Mouse (Mus musculus) NIH3T3 (cell line): Measurements from ENCODE around the gene Cmtm4.

ENCODE experiments used
- DNase-seq: peaks from one replicate; pipeline ENCODE4 v3.0.0-alpha.2; 2012; ENCODE audit warnings: low read depth

The Cmtm4 gene

DNA sequence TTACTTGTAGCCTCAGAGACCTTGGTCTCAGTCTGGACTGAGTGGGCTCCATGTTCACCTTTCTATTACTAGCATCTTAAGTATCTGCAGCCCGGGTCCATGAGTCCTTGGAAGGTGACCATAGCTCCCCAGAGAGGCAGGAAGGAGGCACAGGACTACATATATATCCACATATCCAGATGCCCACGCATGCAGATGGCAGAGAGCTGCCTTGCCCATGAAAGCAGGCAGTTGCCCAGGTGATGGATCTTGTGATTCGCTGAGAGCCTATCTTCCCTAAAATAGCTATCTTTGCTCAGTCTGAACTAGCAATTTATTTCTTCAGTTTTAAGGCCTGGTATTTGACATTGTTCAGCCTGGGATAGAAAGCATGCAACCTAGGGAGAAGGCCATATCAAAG is 15.9 kb upstream of the Cmtm4 start:
- no peak for DNase-seq

DNA sequence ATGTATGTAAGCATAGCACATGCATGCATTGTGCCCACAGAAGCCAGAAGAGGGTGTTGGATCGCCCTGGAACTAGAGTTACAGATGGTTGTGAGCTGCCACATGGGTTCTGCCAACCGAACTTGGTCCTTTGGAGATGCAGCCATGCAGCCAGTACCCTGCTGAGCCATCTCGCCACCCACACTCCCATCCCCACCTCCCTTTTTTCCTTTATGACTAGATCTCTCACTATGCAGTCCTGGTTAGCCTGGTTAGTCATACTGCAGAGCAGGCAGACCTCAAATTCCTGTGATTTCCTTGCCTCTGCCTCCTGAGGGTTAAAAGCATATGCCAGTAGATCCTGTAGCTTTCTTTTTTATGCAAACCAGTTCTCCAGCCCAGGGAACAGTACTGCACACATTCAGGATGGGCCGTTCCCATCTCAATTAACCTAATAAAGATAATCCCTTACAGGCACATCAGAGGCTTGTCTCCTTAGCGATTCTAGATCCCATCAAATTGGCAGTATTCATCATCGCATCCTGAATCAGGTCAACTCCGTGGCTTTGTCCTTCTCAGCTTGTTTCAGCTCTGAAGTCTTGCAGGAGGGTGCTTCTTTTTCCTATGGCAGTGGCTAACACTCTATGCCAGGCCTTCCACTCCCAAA is 15.1 kb upstream of the Cmtm4 start:
- DNase-seq, result peak; percentile 79

DNA sequence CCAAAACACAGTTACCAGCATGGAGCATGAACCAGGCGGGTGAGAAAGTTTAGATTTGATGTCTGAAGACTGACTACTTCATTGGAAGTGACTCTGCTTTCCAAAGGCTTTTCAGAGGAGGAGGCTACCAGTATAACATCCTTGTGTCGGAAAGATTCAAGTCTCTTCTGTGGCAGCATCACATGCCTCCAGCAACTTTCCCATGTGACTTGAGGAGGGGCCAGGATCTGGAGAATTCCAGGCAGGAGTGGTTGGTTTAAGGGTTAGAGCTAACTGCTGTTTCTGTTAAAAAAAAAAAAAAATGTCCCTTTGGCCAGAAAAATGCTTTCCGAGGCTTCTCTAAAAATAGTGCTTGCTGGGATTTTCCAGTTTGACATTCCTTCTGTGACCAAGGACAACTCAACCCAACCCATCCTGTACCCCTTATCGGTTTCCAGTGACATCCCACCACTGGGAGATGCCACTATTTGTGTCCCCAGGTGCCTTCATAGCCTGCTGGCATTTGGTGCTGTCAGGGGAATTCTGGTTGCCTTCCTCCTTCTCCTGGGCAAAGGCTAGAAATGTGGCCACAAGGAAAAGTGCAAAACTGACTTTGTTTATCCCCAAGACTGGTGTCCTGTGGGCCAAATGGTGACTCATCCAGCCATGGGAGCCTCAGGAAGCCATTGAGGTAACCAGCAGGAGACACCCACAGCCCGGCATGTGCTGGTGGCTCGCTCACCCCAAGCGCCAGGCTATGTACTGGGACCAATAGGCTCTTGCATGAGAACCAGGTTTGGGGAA is 12.9 kb upstream of the Cmtm4 start:
- DNase-seq, result peak; percentile 49

DNA sequence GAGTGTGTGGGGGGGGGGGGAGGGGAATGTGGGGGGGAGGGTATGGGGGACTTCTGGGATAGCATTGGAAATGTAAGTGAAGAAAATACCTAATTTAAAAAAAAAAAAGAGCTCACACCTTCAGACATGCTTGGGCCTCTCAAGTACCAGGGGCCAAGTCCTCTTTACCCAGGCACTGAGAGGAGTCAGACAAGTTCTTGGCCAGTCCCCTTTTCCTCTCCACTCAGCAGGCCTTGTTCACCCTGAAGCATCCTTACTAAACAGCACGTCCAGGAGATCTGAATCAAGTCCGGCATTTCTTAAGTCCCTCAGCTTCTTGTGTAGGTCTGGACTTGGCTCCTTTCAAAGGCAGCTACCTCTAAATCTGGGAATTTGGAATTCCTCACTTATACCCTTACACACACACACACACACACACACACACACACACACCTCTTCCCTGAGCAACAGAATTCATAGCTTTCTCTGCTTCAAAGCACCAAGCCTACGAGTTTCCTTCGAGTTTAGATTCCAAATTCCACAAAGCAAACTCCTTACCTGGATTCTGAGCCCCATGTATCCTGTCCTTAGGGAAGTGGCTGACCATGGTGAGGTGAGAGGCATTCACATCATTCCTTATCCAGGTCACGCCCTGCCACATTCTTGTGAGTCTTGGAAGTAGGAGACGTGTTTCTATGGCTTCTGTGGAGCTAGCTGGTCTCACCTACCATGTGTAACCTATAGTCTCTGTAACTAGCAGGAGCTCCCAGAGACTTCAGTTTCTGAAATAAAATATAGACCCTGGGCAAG is 10.9 kb upstream of the Cmtm4 start:
- no peak for DNase-seq

DNA sequence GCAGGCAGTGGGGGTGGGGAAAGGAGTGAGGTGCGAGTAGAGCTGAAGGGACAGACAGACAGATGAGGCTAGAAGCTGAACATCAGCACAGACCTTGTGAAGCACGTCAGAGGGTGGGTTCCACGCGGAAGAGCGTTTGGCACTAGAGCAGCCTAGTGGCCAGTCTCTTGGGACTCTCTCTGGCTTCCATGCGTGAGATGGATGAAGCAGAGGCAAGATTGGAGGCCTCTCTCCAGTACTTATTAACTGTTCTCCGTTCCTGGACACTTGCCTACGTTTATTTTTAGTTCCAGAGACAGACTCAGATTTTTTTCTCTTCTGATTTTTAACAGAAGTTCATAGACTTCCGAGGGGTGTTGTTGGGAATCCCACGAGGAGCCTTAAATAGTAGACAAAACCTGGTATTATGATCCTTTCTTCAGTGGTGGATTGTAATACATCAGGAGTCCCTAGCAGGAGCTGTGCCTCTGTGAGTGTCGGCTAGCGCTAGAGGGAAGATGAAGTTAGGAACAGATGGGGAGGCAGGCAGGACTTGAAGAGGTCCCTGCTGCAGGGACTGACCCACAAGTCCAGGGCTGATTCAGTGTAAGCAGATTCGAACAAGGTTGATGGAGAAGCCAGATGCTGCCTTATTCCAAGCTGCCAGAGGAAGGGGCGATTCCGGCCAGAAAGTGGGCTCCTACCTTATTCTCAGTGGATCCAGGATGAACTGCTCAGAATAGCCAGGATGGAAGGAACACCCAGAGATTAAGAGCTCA is 10.0 kb upstream of the Cmtm4 start:
- DNase-seq, result peak; percentile 86

DNA sequence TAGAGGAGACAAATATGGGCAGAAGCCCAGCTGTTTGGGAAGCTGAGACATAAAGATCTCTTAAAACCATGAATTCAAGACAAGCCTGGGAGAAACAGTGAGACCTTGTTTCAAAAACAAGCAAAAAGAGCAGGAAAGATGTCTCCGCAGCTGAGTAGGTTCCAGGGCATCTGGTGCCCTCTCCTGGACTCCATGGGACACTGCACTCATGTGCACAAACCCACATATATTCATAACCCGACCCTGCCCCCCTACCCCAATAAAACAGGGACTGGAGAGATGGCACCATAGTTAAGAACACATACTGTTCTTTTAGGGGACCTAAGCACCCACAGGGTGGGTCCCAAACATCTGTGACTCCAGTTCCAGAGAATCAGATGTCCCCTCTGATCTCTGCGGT is 8.0 kb upstream of the Cmtm4 start:
- peak; percentile 54 for DNase-seq

DNA sequence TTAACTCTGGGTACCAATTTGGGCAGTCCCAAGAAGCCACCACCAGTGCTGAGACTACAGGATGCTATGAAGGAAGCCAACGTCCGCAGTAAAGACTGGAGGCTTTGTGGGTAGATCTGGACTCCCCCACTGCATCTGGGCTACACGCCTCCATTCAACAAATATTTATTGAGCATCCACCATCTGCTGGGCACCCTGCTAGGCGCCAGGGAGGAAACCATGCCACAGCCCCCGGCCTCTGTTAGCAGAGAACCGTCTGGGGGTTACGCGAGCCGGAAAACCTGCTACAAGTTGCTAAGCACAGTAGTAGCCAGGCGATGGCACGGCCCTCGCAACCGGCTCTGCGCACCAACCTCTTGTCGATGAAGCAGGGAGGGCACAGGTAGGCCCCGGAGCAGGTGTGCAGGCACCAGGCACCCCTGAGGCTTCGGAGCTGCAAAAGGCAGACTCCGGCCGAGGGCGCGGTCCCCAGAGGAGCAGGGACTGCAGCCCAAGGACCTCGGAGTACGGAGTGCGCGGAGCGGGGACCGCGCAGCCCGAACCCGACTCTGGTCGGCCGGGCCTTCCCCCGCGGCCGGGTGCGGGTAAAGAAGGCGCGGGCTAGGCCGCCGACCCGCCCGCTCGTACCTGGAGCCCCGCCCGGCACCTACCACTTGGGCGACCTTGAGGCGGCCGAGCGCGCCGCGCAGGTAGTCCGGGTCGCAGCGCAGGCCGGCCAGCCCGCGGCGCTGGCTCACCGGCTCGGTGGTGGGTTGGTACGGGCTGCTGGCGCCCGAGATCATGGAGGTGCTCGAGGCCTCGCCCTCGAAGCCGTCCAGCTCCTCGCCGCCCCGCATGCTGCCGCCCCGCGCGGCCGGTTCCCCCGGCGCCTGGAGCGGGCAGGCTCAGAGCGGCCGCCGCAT is 555 bp downstream of the Cmtm4 start:
- DNase-seq, result no peak

DNA sequence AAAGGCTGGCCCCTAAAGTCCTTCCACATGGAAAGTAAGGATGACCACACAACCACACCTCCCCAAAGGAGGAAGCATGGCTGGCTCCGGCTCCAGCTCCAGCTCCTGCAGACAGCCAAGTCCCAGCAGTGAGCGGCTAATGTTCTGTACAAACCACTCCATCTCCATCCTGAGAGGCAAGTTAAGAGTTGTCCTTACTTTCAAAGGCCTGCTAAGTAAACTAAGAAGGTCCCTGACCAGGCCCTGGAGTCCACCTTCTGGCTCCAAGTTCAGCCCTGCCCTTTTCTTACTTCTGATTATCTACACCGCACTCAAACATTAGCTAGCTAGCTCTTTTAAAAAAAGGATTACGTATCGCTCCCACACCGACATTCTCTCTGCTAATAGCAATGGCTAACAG is 1.8 kb downstream of the Cmtm4 start:
- no peak for DNase-seq

DNA sequence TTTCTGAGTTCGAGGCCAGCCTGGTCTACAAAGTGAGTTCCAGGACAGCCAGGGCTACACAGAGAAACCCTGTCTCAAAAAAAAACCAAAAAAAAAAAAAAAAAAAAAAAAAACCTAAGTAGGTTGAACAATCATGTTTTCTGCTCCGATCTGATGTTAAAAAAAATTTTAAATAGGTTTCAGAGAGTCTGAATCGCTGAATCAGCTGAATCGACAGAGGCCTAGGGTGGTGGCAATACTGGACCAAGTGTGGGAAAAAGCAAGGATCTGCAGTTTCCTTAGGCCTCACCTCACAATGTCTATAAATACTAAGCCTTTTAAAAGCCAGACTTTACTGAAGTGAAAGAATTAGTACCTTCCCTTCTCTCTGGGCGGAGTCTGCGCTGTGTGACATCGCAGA is 2.5 kb downstream of the Cmtm4 start:
- no peak for DNase-seq

DNA sequence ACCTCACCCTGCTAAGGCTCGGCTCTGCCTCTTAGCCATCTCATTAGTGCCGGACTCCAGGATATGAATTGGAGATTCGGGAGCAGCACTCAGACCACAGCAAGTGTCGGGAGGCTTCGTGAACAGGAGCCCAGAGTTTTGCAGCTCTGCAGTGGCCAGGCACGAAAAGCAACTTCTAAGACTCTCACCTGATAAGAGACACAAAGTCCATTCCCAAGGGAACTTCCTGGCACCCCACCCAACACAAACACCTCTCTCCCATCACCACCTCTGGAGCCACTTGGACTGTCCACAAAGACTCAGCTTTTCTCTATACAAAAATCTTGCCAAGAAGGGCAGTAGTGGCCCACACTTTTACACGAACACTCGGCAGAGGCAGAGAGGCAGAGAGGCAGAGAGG is 5.4 kb downstream of the Cmtm4 start:
- DNase-seq, result no peak

DNA sequence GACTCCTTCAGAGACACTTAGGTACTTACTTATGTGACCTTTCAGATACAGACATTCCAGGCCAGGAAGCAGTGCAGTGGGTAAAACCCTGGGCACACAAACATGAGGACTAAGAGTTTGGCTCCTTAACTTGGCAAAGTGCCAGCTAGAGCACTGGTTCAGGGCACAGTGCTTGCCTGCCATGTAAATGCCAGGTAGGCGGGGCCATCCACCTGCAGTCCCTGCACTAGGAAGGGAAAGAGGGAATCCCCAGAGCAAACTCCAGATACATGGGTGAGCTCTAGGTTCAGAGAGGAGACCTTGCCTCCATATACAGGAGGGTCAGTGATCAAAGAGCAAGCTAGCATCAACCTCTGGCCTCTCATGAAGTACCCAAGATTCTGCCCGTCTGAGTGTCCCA is 7.6 kb downstream of the Cmtm4 start:
- DNase-seq, result no peak

DNA sequence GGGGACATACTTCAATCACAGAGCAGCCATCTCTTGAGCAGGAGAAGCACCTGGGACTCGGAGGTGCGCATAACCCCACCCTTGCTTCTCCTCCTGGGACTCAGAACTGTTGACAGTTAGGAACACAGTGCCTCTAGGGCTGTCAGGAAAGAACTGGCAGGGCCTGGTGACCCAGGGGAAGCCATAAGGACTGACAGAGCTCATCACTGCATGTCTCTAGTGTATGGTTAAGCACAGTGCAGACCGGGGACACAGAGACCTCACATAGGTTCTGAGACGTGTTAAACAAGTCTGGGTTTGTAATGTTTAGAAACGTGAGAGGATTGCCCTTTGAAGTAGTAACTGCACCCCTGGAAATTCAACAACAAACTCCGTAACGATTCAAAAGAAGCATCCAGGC is 8.1 kb downstream of the Cmtm4 start:
- DNase-seq, result no peak

DNA sequence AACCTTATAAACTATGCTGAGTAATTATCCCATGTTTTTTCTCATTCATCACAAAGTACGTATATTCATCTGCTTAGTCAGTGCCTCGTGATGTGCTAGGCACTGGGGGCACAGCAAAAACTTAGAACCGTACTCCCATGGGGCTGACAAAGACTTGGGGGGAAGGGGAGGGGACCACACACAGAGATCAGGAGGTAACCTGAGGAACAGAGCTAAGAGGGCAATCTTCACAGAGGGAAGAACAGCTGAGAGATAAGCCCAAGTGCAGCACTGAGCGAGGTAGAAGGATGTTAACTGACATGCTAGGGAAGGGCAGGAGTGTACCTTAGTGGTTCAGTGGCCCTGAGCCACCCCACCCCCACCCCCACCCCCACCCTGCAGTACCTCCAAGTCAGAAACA is 8.9 kb downstream of the Cmtm4 start:
- DNase-seq, result peak; percentile 88

DNA sequence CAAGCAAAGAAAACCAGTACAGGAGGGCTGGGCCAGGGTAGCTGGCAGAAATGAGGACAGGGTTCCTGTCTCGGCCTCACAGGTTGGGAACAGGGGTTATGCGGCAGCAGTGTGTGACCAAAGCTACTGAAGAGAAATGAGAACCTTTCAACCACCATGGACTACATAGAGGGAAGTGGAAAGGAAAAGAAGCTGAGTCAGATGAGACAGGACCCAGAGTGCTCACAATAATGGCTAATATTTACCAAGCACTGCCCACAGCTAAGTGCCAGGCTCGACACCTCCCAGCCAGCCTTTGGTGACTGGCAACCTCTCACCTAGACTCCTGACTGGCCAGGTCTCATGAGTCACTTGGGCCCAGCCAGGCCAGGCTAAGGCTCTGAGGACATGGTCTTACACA is 11.6 kb downstream of the Cmtm4 start:
- no peak for DNase-seq

DNA sequence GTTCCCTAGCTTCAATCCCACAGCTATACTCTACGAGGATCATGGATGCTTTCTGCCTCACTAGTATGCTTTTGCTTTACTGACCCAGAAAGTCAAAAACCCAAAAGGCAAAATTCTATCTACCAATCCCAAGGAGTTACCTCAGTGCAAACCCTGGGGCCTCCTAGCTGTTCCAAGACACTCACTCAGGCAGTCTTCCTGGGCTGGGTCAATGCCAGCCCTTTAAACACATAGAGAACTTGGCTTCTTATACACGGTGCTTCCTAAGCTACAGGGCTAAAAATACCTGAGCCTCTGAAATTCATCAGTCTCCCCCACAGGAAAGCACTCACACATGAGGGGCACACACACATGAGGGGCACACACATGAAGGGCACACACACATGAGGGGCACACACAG is 12.3 kb downstream of the Cmtm4 start:
- DNase-seq, result peak; percentile 80

DNA sequence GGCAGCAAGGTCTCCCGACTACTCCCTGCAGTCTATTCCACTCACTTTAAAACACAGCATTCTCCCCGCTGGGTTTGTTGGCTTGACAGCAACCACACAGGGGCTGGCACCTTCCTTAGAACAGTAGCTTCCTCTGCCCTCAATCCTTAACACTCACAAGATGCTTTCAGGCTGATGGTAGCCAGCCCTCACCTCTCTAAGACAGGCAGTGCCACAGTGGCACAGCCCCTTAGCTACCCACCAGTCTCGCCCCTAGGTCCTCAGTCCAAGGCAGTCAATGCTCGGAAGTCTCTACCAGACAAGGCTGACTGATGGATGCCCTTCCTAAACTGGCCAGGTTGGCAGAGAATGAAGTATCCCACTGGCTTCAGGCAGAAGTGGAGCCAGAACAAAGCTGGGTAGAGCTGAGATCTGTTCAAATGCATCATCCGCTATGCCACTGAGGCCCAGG is 14.6 kb downstream of the Cmtm4 start:
- DNase-seq, result no peak

DNA sequence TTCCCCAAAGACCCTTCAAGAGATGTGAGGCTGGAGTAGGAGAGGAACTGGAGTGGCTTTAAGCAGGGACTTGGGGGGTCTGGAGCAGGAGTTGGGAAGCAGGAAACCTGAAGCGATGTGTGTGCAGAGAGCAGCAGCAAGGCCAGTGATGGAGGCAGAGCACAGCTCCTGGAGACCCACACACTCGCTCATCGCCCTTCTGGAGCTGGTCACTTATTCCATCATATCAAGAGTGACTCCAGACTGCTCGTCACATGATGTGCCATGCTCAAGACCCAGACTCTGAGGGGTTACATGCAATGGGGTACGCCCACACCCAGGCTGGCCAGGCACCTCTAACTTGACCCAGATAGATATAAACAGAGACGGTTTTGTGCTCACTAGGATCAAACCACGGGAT is 15.3 kb downstream of the Cmtm4 start:
- DNase-seq, result no peak

DNA sequence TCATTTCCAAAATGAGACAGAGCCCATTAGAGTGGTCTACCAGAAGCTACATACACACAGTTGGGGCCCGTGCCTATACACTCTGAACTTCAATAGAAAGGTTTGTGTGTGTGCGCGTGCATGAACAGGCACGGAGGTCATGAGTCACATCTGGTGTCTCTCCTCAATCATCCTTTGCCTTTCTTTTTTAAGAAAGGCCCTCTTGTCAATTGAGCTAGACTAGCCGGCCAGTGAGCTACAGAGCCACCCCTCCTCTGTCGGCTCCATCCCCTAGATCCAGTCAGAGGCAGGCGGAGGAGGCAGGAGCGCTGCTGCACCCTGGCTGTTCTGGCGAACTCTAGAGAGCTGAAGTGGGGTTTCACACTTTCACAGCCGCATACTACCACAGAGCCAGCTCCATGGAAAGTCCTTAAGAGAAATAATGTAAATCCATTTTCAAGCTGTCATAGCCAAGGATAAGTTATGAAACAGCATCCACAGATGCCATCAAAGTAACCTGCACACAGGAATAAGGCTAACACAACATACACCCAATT is 16.2 kb downstream of the Cmtm4 start:
- no peak for DNase-seq

DNA sequence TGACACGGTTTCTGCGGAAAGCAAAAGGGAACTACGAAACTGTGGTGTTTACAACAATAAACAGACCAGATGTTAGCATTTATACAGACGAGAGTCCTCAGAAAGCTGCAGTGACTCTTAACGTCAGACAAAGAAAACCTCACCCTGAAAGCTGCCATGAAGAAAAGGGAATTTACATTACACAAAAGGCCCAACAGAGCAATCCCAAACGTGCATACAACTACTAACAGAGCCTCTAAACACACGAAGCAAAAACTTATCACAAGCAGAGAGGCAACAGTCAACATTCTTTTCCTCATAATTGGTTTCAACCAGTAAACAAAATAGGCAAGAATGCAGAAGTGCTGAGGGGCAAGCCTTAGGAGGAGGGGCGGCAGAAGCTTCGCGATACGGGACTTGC is 18.9 kb downstream of the Cmtm4 start:
- no peak for DNase-seq

DNA sequence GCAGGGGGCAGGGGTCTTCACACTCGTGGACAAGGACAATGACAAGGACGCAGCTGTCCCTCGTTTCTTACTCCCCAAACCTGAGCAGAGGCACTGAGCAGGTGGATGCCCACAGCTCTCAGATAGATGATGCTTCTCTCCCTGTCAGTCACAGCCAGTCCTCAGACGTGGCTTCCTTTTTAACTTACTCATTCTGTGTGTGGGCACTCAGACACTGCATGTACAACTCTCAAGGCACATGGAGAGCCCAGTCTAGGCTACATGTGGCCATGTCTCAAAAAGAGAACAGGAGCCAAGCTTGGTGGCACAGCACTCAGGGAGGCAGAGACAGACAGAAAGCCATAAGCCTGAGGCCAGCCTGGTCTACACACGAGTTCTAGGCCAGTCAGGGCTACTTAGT is 19.6 kb downstream of the Cmtm4 start:
- DNase-seq, result no peak
